Mouse (Mus musculus) 416B (cell line): ENCODE measurements around the gene Gm10670.
"Not testable (repeated sequence)": the region's sequence is repeated elsewhere in the genome, so short reads cannot be mapped to it uniquely, and the experiment has no call there.

Experiments
- DNase-seq: peaks from one replicate; pipeline ENCODE4 v3.0.0; 2011; ENCODE audit warnings: low read depth

The Gm10670 gene

DNA sequence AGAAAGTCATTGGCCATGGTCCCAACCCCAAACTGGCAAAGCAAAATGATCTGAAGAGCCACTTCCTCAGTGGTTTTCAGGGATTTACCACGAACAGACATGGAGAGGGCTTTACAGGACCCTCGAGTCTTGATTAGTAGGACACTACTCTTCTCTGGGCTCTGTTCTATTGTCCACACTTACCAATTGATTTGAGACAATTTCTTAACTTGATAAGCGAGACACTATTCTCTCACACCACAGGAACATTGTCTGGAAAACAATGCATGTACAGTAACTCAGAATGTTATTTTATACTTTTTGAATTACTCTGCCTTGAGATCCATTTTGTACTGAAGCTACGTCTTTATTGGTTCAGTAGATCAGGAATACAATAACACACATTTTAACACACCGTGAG, at the start of gene Gm10670:
Gm10670 (minus strand) TSS at position 101 of the 400 bp plus-strand sequence.
- not testable (repeated sequence) for DNase-seq

DNA sequence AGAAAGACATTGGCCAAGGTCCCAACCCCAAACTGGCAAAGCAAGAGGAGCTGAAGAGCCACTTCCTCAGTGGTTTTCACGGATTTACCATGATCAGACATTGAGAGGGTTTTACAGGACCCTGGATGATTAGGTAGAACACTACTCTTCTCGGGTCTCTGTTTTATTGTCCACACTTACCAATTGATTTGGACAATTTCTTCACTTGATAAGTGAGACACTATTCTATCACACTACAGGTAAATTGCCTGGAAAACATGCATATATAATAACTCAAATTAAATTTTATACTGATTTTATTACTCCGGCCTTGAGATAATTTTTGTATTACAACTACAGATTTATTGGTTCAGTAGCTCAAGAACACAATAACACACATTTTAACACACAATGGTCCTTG, 35.7 kb upstream of the Gm10670 start, which contains the start of gene Vmn1r103:
Vmn1r103 (minus strand) TSS at position 101 of the 400 bp plus-strand sequence.
- DNase-seq, result not testable (repeated sequence)

DNA sequence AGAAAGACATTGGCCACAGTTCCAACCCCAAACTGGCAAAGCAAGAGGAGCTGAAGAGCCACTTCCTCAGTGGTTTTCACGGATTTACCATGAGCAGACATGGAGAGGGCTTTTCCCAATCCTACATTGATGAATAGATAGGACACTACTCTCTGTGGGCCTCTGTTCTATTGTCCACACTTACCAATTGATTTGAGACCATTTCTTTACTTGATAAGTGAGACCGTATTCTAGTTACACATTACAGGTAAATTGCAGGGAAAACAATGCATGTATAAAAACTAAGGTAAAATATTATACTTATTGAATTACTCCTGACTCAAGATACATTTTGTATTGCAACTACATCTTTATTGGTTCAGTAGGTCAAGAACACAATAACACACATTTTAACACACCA, 32.2 kb downstream of the Gm10670 start, which contains the start of gene Vmn1r101:
Vmn1r101 (minus strand) TSS at position 101 of the 400 bp plus-strand sequence.
- not testable (repeated sequence) for DNase-seq
